Mouse (Mus musculus) hindbrain, embryonic 12.5 days (tissue): ENCODE data around the gene Eif2ak1. TPM values are rescaled to one million over a fixed set of nuclear protein-coding genes. Genes with fewer than 3 reads are reported as not detected.

Experiments
- ATAC-seq: fragments of 200-750 bp; cut with Nextera tagmentation; 2 replicates; pipeline ENCODE4 v1.8.0; 2017; ENCODE audit warnings: moderate TSS enrichment; ENCODE audit not compliant: low FRiP score
- H3K27ac ChIP-seq: fragments of 300-500 bp; sonication (generic); 2 replicates; pipeline ENCODE4 v1.5.1; 2016; ENCODE audit warnings: mild to moderate bottlenecking
- H3K27me3 ChIP-seq: fragments of 300-500 bp; sonication (generic); 2 replicates; pipeline ENCODE4 v1.6.1; 2016; ENCODE audit warnings: mild to moderate bottlenecking
- H3K36me3 ChIP-seq: fragments of 300-500 bp; sonication (generic); 2 replicates; pipeline ENCODE4 v1.6.1; 2016; ENCODE audit warnings: mild to moderate bottlenecking
- H3K4me1 ChIP-seq: fragments of 300-500 bp; sonication (generic); 2 replicates; pipeline ENCODE4 v1.6.1; 2016
- H3K4me2 ChIP-seq: fragments of 300-500 bp; sonication (generic); replicated peaks from 2 replicates; pipeline ENCODE4 v1.6.1; 2016; ENCODE audit warnings: mild to moderate bottlenecking
- H3K4me3 ChIP-seq: fragments of 300-500 bp; sonication (generic); 2 replicates; pipeline ENCODE4 v1.5.1; 2016; ENCODE audit warnings: mild to moderate bottlenecking
- H3K9ac ChIP-seq: fragments of 300-500 bp; sonication (generic); 2 replicates; pipeline ENCODE4 v1.6.1; 2016; ENCODE audit warnings: mild to moderate bottlenecking, moderate library complexity
- H3K9me3 ChIP-seq: fragments of 300-500 bp; sonication (generic); replicated peaks from 2 replicates; pipeline ENCODE4 v1.6.1; 2016; ENCODE audit warnings: mild to moderate bottlenecking
- WGBS: fragments of 180-500 bp; shearing (Covaris S2); methylation state at CpG from one replicate; pipeline ENCODE4 v1.1.7; 2016; 5-methylcytosine and 5-hydroxymethylcytosine counted together
- polyA plus RNA-seq: library from polyadenylated mRNA; unstranded; fragments of >200 nt; fragmentation: Nextera tagmentation; extraction: Ambion mirVana; gene quantifications from 2 replicates; pipeline ENCODE4 v1.2.1, GENCODE M21; 2016

Gene Eif2ak1
- polyA plus RNA-seq, 1 experiment from 2014 or later: 47.8 TPM

DNA sequence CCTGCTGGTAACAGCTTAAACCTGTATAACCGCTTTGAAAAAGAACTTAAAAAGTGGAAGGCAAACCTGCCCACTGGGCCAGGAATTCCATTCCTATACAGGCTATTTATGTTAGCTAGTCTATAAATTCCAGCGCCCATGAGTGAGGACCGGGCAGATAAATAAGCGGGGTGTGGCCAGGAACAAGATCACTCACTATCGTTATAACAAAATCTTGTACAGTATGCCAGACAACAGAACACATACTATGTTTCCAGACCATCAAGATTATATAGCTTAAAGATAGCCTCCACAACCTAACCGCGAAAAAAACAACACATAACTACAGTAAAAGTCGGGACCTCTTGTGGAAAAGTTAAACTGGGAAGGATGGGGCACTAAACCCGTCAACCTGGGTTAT, 91.3 kb downstream of the Eif2ak1 start:
- H3K4me2 ChIP-seq: peak overlapping the region; percentile 80
- WGBS: 3% methylated on average over 9 of the region's 9 CpGs

DNA sequence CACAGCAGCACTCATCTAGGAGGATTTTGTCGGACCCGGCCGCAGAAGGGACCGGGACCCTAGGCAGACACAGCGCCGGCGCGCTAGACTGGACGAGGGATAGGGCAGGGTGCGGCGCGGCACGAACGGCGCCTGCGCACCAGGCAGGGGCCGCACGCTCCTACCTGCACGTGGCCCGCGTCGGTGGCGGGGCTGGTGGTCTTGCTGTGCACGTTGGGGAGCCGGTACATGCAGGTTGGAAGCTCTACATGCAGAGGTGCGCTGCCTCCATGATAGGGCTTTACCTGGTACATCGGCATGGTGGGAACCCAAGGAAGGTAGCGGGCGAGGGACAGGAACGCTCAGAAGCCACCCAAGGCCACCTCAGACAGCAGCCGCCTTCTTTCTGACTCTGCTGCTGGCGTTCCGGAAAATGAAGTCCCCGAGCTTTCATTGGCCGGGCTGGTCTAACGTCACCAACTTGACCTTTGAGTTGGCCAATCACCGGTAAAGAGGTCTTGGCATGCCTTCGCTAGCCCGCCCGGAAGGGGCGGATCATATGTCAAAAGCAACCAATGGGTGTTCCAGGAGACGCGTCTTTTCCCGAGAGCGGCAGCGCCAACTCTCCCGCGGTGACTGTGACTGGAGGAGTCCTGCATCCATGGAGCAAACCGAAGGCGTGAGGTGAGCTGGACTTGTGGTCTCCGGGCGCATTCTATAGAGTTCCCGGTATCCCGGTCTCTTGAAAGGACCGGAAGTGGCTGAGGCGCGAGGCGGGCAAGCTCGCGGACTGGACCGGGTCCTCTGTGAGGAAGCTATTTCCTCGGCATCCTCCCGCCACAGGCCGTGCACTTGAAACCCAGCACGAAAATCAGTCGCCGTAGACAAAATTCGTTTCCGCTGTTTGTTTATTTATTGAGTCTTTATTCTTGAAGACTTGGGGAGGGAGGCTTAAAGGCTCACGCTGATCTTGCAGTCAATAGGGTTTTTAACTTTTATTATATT, 92.1 kb downstream of the Eif2ak1 start, which contains the start of the genes Aimp2 and Pms2:
Gene Aimp2, minus strand, starts transcription at position 431 of the 984 bp plus-strand sequence.
Gene Pms2, plus strand, starts transcription at position 548 of the 984 bp plus-strand sequence.
- Histone ChIP-seq H3K4me3 (peak within 1 kb of the TSS; percentile 68), H3K4me1 (peaks cover 26% of the 10 kb centered on the region), H3K27me3 (no peaks in the 10 kb centered on the region), H3K9me3 (no peaks in the 10 kb centered on the region), H3K9ac (peak within 1 kb of the TSS; percentile 64), H3K27ac (peak within 1 kb of the TSS; percentile 77), H3K36me3 (peaks cover 34% of the 10 kb centered on the region), H3K4me2 (peak within 1 kb of the TSS; percentile 80)
- peak; percentile 99 for ATAC-seq
- under 1% methylated on average over 70 of the region's 70 CpGs for WGBS

More for the DNA sequence above, 91.3 kb downstream of the Eif2ak1 start:
- H3K4me3 ChIP-seq: peak overlapping the region; percentile 68
- H3K36me3 ChIP-seq: peaks cover 37% of the 10 kb centered on the region
- no peak for ATAC-seq
- H3K9ac ChIP-seq: peak overlapping the region; percentile 64
- peaks cover 26% of the 10 kb centered on the region for H3K4me1 ChIP-seq
- H3K27me3 ChIP-seq: no peaks in the 10 kb centered on the region
- no peaks in the 10 kb centered on the region for H3K9me3 ChIP-seq
- H3K27ac ChIP-seq: peak overlapping the region; percentile 77

DNA sequence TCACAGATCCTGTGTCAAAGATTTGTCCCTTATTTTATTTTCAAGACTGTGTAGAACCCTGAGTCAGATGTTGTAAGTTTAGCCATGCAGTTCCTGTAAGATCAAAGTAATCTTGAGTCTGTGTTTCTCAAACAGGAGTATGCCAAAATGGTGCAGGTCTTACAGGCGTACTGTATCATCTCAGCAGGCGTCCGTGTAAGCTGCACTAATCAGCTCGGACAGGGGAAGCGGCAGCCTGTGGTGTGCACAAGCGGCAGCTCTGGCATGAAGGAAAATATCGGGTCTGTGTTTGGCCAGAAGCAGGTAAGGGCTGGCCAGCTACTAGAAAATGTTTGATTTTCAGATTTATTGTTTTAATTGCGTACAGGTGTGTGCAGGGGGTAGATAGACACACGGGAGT, 98.6 kb downstream of the Eif2ak1 start:
- no peaks in the 10 kb centered on the region for H3K9me3 ChIP-seq
- H3K4me1 ChIP-seq: no peaks in the 10 kb centered on the region
- WGBS: 92% methylated on average over 9 of the region's 9 CpGs
- no peak overlapping the region for H3K4me2 ChIP-seq
- no peak overlapping the region for H3K4me3 ChIP-seq
- no peaks in the 10 kb centered on the region for H3K27me3 ChIP-seq
- H3K36me3 ChIP-seq: peaks cover 55% of the 10 kb centered on the region
- ATAC-seq: no peak
- no peak overlapping the region for H3K27ac ChIP-seq
- H3K9ac ChIP-seq: no peak overlapping the region

DNA sequence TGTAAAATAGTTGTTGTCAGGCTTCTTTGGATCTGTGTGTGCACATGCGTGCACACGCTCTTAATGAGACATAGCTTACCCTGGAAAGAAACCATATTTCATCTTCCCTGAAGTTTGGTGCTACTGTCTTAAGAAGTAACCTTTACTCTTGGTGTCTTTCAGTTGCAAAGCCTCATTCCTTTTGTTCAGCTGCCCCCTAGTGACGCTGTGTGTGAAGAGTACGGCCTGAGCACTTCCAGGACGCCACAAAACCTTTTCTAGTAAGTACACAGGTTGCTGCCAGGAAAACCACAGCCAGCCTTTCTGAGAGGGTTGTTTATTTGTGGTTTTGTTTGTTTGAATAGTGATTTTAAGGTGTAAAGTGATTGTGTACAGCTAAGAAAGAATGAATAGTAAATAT, 99.8 kb downstream of the Eif2ak1 start:
- H3K4me1 ChIP-seq: no peaks in the 10 kb centered on the region
- no peaks in the 10 kb centered on the region for H3K27me3 ChIP-seq
- no peak overlapping the region for H3K27ac ChIP-seq
- H3K9me3 ChIP-seq: no peaks in the 10 kb centered on the region
- no peak overlapping the region for H3K9ac ChIP-seq
- H3K4me2 ChIP-seq: no peak overlapping the region
- H3K4me3 ChIP-seq: no peak overlapping the region
- H3K36me3 ChIP-seq: peaks cover 61% of the 10 kb centered on the region
- 54% methylated on average over 5 of the region's 5 CpGs for WGBS
- ATAC-seq: no peak

DNA sequence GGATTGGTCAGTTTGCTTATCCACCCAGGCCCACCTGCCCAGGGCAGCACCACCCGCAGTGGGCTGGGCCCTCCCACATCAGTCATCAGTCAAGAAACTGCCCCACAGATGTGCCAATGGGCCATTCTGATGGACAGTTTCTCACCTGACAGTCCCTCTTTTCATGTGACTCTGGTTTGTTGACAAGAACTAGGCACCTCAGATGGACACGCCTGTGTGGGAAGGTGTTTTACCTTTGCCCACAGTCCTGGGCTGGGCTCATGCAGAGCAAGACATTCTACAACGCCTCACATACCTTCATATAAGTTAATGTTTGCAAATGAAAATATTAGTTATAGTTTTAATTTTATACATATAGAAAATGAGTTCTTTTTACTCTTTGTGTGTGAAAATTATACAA, 100.5 kb downstream of the Eif2ak1 start:
- Histone ChIP-seq H3K36me3 (peaks cover 63% of the 10 kb centered on the region), H3K9me3 (no peaks in the 10 kb centered on the region), H3K4me1 (no peaks in the 10 kb centered on the region), H3K4me3 (no peak overlapping the region), H3K27ac (no peak overlapping the region), H3K27me3 (no peaks in the 10 kb centered on the region), H3K4me2 (no peak overlapping the region), H3K9ac (no peak overlapping the region)
- WGBS: 93% methylated on average over 3 of the region's 3 CpGs
- no peak for ATAC-seq

DNA sequence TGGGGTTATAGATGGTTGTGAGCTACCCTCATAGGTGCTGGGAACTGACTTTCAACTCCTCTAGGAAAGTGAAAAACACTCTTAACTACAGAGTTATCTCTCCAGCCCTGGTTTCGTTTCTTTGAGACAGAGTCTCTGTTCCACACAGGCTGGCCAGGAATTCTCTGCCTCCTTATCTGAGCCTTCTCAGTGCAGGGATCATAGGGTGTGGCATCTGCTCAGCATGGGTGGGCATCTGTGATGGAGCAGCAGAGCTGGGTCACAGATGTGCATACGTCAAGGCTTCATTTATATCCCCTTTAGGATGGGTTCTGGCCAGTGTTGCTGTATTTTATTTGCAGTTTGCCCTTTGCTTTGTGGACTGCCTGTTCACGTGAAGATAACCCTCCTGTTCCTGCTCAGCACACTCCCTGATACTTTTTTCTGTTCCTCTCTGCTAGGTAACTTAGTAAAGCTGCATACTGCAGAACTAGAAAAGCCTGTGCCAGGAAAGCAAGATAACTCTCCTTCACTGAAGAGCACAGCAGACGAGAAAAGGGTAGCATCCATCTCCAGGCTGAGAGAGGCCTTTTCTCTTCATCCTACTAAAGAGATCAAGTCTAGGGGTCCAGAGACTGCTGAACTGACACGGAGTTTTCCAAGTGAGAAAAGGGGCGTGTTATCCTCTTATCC, 107.3 kb downstream of the Eif2ak1 start:
- no peak for ATAC-seq
- Histone ChIP-seq H3K4me2 (no peak overlapping the region), H3K36me3 (peaks cover 76% of the 10 kb centered on the region), H3K9me3 (no peaks in the 10 kb centered on the region), H3K27me3 (no peaks in the 10 kb centered on the region), H3K4me3 (no peak overlapping the region), H3K9ac (no peak overlapping the region), H3K27ac (no peak overlapping the region), H3K4me1 (no peaks in the 10 kb centered on the region)
- WGBS: 85% methylated on average over 6 of the region's 6 CpGs

DNA sequence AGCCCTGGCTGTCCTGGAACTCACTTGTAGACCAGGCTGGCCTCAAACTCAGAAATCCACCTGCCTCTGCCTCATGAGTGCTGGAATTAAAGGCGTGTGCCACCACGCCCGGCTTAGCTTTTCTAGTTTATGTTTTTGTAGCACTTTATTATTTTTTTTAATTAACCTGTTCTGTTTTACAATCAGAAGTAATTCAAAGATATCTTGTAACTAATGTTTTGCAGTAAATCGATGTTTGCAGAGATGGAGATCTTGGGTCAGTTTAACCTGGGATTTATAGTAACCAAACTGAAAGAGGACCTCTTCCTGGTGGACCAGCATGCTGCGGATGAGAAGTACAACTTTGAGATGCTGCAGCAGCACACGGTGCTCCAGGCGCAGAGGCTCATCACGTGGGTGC, 110.3 kb downstream of the Eif2ak1 start, which contains the start of gene Gm42421:
Gene Gm42421, plus strand, starts transcription at position 301 of the 400 bp plus-strand sequence.
- H3K27ac ChIP-seq: no peak within 1 kb of the TSS
- no peaks in the 10 kb centered on the region for H3K27me3 ChIP-seq
- H3K9ac ChIP-seq: no peak within 1 kb of the TSS
- H3K36me3 ChIP-seq: peaks cover 88% of the 10 kb centered on the region
- WGBS: 95% methylated on average over 8 of the region's 8 CpGs
- H3K9me3 ChIP-seq: no peaks in the 10 kb centered on the region
- H3K4me2 ChIP-seq: no peak within 1 kb of the TSS
- no peaks in the 10 kb centered on the region for H3K4me1 ChIP-seq
- no peak within 1 kb of the TSS for H3K4me3 ChIP-seq
- ATAC-seq: no peak

DNA sequence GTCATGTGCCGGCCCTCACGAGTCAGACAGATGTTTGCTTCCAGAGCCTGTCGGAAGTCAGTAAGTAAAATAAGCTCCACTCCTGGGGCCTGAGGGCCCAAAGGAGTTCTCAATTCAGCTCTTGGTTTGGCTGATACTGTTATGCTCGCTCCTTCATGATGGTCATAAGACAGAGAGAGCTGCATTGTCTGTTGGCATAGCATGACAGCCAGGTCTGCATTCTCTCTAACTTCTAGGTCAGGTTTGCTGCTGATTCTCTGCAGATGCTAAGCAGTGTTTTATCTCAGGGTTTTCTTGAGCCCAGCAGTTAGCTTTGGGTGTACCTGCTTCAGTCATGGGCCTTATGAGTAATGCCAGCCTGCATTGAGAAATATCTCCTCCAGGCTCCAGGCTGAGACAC, 111.7 kb downstream of the Eif2ak1 start:
- Histone ChIP-seq H3K36me3 (peaks cover 76% of the 10 kb centered on the region), H3K4me2 (no peak overlapping the region), H3K9me3 (no peaks in the 10 kb centered on the region), H3K4me1 (no peaks in the 10 kb centered on the region), H3K9ac (no peak overlapping the region), H3K27me3 (no peaks in the 10 kb centered on the region), H3K4me3 (no peak overlapping the region), H3K27ac (no peak overlapping the region)
- 89% methylated on average over 4 of the region's 4 CpGs for WGBS
- ATAC-seq: no peak

DNA sequence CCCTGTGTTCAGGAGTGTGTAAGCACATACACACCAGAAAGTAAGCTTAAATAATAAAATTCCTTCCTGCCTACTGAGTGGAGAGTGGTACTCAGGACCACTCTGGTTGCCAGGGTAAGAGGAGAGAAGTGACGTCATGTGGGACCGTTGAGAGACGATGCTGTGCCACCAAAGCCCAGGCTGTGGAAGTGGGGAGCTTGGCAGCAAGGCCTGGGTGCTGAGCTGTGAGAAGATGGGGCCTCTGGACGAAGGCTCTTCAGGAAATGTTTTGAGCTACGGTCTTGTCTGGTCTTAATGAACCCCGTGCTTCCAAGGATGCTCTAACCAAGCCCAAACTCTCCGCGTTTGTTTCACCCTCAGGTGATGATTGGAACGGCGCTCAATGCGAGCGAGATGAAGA, 113.1 kb downstream of the Eif2ak1 start:
- WGBS: 97% methylated on average over 12 of the region's 12 CpGs
- no peak for ATAC-seq
- peaks cover 63% of the 10 kb centered on the region for H3K36me3 ChIP-seq

DNA sequence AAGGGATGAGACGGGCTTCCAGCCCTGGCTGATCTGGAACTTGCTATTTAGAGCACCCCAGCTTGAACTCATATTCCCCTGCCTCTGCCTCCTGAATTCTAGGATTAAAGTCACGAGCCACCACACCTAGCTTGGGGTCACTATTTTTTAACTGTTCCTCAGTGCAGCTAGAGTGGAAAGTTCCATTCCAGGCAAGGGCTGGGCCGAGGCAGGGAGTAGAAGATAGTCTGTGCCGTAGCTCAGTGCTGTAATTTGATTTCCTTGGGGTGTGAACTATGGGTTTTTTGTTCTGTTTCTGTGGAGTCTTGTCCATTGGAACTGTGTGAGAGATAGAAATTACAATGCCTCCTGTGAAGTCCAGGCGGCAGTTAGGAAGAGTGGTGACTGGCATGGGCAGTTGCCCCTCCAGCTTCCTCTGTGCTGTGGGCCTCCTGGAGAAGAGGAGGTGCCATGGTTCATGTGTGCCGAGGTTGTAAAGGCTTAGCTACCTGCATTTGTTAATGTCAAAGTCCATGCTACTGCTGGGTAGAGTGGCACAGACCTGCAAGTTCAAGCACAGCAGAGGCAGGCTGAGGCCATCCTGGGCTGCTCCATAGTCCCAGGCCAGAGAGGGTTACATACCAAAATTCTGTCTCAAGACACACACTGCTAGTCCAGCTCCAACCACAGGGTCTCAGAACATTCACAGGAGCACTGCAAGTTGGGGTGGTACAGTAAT, 114.4 kb downstream of the Eif2ak1 start:
- Histone ChIP-seq H3K27me3 (no peaks in the 10 kb centered on the region), H3K4me2 (no peak overlapping the region), H3K27ac (no peak overlapping the region), H3K9me3 (no peaks in the 10 kb centered on the region), H3K36me3 (peaks cover 50% of the 10 kb centered on the region), H3K4me1 (no peaks in the 10 kb centered on the region), H3K9ac (no peak overlapping the region), H3K4me3 (no peak overlapping the region)
- WGBS: 88% methylated on average over 6 of the region's 6 CpGs
- ATAC-seq: no peak

More for the DNA sequence above, 113.1 kb downstream of the Eif2ak1 start:
- Histone ChIP-seq H3K9ac (no peak overlapping the region), H3K4me1 (no peaks in the 10 kb centered on the region), H3K9me3 (no peaks in the 10 kb centered on the region), H3K27ac (no peak overlapping the region), H3K4me2 (no peak overlapping the region), H3K27me3 (no peaks in the 10 kb centered on the region), H3K4me3 (no peak overlapping the region)

DNA sequence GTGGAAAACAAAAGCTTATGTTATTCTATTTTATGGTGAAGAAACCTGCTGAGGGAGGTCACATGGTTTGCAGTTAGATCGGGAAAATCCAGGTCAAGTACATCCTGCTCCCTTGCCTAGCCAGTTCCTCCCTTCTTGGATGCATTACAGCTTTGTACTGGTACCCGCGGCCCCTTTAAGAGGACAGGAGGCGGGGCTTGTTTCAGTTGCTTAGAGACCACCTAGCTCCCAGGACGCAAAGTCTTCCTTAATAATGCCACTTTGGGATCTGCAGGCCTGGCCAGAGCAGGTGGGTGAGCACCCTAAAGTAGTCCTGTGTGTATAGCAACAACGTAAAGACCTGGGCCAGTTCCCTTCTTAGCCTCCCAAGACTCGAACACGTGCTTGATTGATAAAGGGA, 115.2 kb downstream of the Eif2ak1 start, which contains the start of gene Rsph10b:
Gene Rsph10b, plus strand, starts transcription at position 205 of the 400 bp plus-strand sequence.
- Histone ChIP-seq H3K4me1 (no peaks in the 10 kb centered on the region), H3K27me3 (no peaks in the 10 kb centered on the region), H3K4me2 (0 out of 2 replicates have a peak within 1 kb of the TSS, but pooled peaks have one; percentile 2), H3K4me3 (no peak within 1 kb of the TSS), H3K9ac (no peak within 1 kb of the TSS), H3K27ac (no peak within 1 kb of the TSS), H3K36me3 (peaks cover 46% of the 10 kb centered on the region), H3K9me3 (no peaks in the 10 kb centered on the region)
- 15% methylated on average over 8 of the region's 8 CpGs for WGBS
- no peak for ATAC-seq

DNA sequence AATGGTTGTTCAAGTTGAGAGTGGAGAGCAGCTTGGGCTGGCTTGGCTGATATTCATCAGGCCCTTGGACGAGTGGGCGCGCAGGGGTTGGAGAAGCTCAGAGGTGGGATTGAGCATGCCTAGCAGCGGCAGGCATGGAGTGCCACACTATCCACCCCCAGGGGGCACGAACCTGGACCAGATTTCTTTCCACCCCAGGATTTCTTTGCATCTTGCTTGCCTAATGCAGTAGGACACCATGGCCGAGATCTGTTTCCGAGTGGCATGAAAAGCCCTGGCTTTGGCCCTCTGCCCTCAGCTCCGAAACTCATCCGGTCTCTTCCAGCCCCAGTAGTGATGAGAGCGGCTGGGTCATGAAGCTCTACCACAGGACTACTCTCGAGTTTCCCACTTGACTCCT, 115.8 kb downstream of the Eif2ak1 start:
- WGBS: 87% methylated on average over 11 of the region's 11 CpGs
- H3K9me3 ChIP-seq: no peaks in the 10 kb centered on the region
- no peak overlapping the region for H3K4me3 ChIP-seq
- no peak overlapping the region for H3K27ac ChIP-seq
- H3K4me1 ChIP-seq: no peaks in the 10 kb centered on the region
- H3K27me3 ChIP-seq: no peaks in the 10 kb centered on the region
- H3K9ac ChIP-seq: no peak overlapping the region
- ATAC-seq: no peak
- H3K4me2 ChIP-seq: no peak overlapping the region
- H3K36me3 ChIP-seq: peaks cover 41% of the 10 kb centered on the region
